Mouse (Mus musculus) layer of hippocampus, adult 8-10 months (tissue): ENCODE data around the gene Fam124b. TPM values are rescaled to one million over a fixed set of nuclear protein-coding genes. Genes with fewer than 3 reads are reported as not detected.

Source experiments
- DNase-seq, 2 experiments: peaks; one replicate each; pipeline ENCODE4 v3.0.0; 2022; ENCODE audit warnings: low spot score in 2 of 2
- total RNA-seq, 4 experiments: library from RNA; stranded (reverse); gene quantifications; 2 replicates each; pipeline ENCODE4 v1.2.4; 2022

Fam124b gene
- total RNA-seq = under 1 TPM in 1 of 4 experiments, not detected in 3; 0.11 TPM

GRCm38 (mm10) chr1:80218268-80218667, at the start of gene Fam124b:
Gene Fam124b (minus strand): TSS chr1:80218473.
- DNase-seq = no peak

- peak; percentile 11 to 37 for DNase-seq
Measured at GRCm38 (mm10) chr1:80260443-80260842, 42.2 kb upstream of the Fam124b start.

- DNase-seq = no peak
Measured at GRCm38 (mm10) chr1:80258632-80259031, 40.4 kb upstream of the Fam124b start.

GRCm38 (mm10) chr1:80253309-80253708, 35.0 kb upstream of the Fam124b start:
- DNase-seq = no peak

GRCm38 (mm10) chr1:80250247-80250646, 32.0 kb upstream of the Fam124b start:
- DNase-seq = no peak

- DNase-seq = no peak
Measured at GRCm38 (mm10) chr1:80247131-80247530, 28.9 kb upstream of the Fam124b start.

- no peak for DNase-seq
Measured at GRCm38 (mm10) chr1:80244123-80244522, 25.9 kb upstream of the Fam124b start.

- DNase-seq = no peak
Measured at GRCm38 (mm10) chr1:80241579-80241978, 23.3 kb upstream of the Fam124b start.

GRCm38 (mm10) chr1:80240017-80240660, 21.9 kb upstream of the Fam124b start:
- DNase-seq = no peak

GRCm38 (mm10) chr1:80239481-80239880, 21.2 kb upstream of the Fam124b start:
- DNase-seq = no peak

GRCm38 (mm10) chr1:80236951-80237702, 18.9 kb upstream of the Fam124b start:
- DNase-seq = no peak

- no peak for DNase-seq
Measured at GRCm38 (mm10) chr1:80236126-80236525, 17.9 kb upstream of the Fam124b start.

GRCm38 (mm10) chr1:80230612-80231011, 12.3 kb upstream of the Fam124b start:
- DNase-seq = no peak

- no peak for DNase-seq
Measured at GRCm38 (mm10) chr1:80224839-80225412, 6.7 kb upstream of the Fam124b start.

- DNase-seq = no peak
Measured at GRCm38 (mm10) chr1:80221151-80221550, 2.9 kb upstream of the Fam124b start.

GRCm38 (mm10) chr1:80213826-80214225, 4.4 kb downstream of the Fam124b start:
- DNase-seq = no peak

- DNase-seq = no peak
Measured at GRCm38 (mm10) chr1:80213146-80213545, 5.1 kb downstream of the Fam124b start.

- DNase-seq = no peak
Measured at GRCm38 (mm10) chr1:80202314-80202713, 16.0 kb downstream of the Fam124b start.

GRCm38 (mm10) chr1:80192837-80193236, 25.4 kb downstream of the Fam124b start:
- DNase-seq = no peak

- DNase-seq = no peak
Measured at GRCm38 (mm10) chr1:80181414-80181805, 36.9 kb downstream of the Fam124b start.

GRCm38 (mm10) chr1:80180767-80181413, 37.4 kb downstream of the Fam124b start:
- peak; percentile 26 to 45 for DNase-seq

- DNase-seq = no peak
Measured at GRCm38 (mm10) chr1:80180128-80180527, 38.1 kb downstream of the Fam124b start.
